8 mouse cellular contexts compared by ENCODE assay signal in genomic region chr13:91915582-91916239, GRCm38 (mm10). TPM values are rescaled to one million over a fixed set of nuclear protein-coding genes. Genes with fewer than 3 reads are reported as not detected.
DNase-seq lines count a peak whose midpoint lies in the region; ATAC-seq and TF ChIP-seq lines count a peak whose summit lies in the region.
"Had no signal": no experiment of that assay in that cellular context is flagged by ENCODE, and none has a peak within 500 bp of the region (broad histone marks: within the 10 kb centered on the region; RNA-seq: fewer than 3 reads in every experiment).

No protein-coding gene starts in this region.

- TF ChIP-seq CTCF in lung, postnatal 0 days (IDR thresholded peaks at IDR 0.05), result no peak; the same call in 1 of the 2 replicates
- TF ChIP-seq CTCF in gastrocnemius, adult 2 months (IDR thresholded peaks at IDR 0.05), result no peak

- H3K9ac ChIP-seq in lung, postnatal 0 days (replicated peaks; ENCODE audit: low read depth), result no peak overlapping the region
- H3K9ac ChIP-seq in forebrain, embryonic 12.5 days, result no peak overlapping the region
- no peak overlapping the region for H3K9ac ChIP-seq in midbrain, embryonic 16.5 days (ENCODE audit: low read depth, low read length)
- H3K9ac ChIP-seq: liver, embryonic 14.5 days had no signal

- H3K36me3 ChIP-seq in lung, postnatal 0 days (ENCODE audit: insufficient read depth, low read length), result no peaks in the 10 kb centered on the region
- H3K36me3 ChIP-seq in forebrain, embryonic 12.5 days (replicated peaks), result no peaks in the 10 kb centered on the region
- H3K36me3 ChIP-seq in midbrain, embryonic 16.5 days (ENCODE audit: control insufficient read depth, insufficient read depth, low read length), result no peaks in the 10 kb centered on the region

- intact Hi-C loops in gastrocnemius, adult 2 months (cut with DNase I), result no loop called here

- 78% methylated on average over 6 of the region's 6 CpGs for WGBS in lung, postnatal 0 days
- WGBS in forebrain, embryonic 12.5 days, result 32% methylated on average over 6 of the region's 6 CpGs
- WGBS in midbrain, embryonic 16.5 days, result 46% methylated on average over 6 of the region's 6 CpGs

- no peak overlapping the region for H3K27ac ChIP-seq in lung, postnatal 0 days (ENCODE audit: low read length)
- peak overlapping the region; percentile 36; the same call in 1 of the 2 replicates for H3K27ac ChIP-seq in forebrain, embryonic 12.5 days
- peak overlapping the region; percentile 21; the same call in 1 of the 2 replicates for H3K27ac ChIP-seq in midbrain, embryonic 16.5 days (ENCODE audit: low read length)
- no peak overlapping the region for H3K27ac ChIP-seq in gastrocnemius, adult 2 months
- H3K27ac ChIP-seq: liver, embryonic 14.5 days had no signal

- no peak overlapping the region for H3K4me2 ChIP-seq in lung, postnatal 0 days (replicated peaks; ENCODE audit: low read depth, low read length)
- H3K4me2 ChIP-seq in forebrain, embryonic 12.5 days, result peak overlapping the region; percentile 13; the same call in 1 of the 2 replicates
- 0 out of 2 replicates have a peak overlapping the region, but pooled peaks have one; percentile 9 for H3K4me2 ChIP-seq in midbrain, embryonic 16.5 days (ENCODE audit: low read length)

- TF ChIP-seq EP300 in lung, postnatal 0 days (IDR thresholded peaks at IDR 0.05), result no peak

- ATAC-seq in lung, postnatal 0 days, result peak; percentile 20; the same call in 1 of the 2 replicates
- peak; percentile 81 for ATAC-seq in forebrain, embryonic 12.5 days (ENCODE audit: low FRiP score)
- ATAC-seq in midbrain, embryonic 16.5 days, result peak; percentile 84

- no peak for DNase-seq in lung, postnatal 0 days (ENCODE audit: low spot score)
- no peak for DNase-seq in lung, postnatal 25 days (ENCODE audit: low spot score)
- DNase-seq in layer of hippocampus, adult 8-10 months (ENCODE audit: low spot score in 2 of 2), result peak; percentile 61 to 65
- no peak for DNase-seq in gastrocnemius, postnatal 4 days (ENCODE audit: low spot score in 2 of 2)
- DNase-seq in gastrocnemius, adult 2 months, result no peak

- no peaks in the 10 kb centered on the region for H3K4me1 ChIP-seq in lung, postnatal 0 days (ENCODE audit: insufficient read depth, low read depth, low read length)
- H3K4me1 ChIP-seq in forebrain, embryonic 12.5 days, result peaks cover 13% of the 10 kb centered on the region
- H3K4me1 ChIP-seq in midbrain, embryonic 16.5 days (ENCODE audit: control insufficient read depth, insufficient read depth, low read length), result peaks cover 8% of the 10 kb centered on the region

- H3K4me3 ChIP-seq in lung, postnatal 0 days (ENCODE audit: low read depth, low read length), result no peak overlapping the region
- no peak overlapping the region for H3K4me3 ChIP-seq in forebrain, embryonic 12.5 days (replicated peaks)
- no peak overlapping the region for H3K4me3 ChIP-seq in midbrain, embryonic 16.5 days (ENCODE audit: low read depth, low read length)
- H3K4me3 ChIP-seq in gastrocnemius, adult 2 months, result no peak overlapping the region

- no peaks in the 10 kb centered on the region for H3K9me3 ChIP-seq in lung, postnatal 0 days (ENCODE audit: low read length)
- H3K9me3 ChIP-seq in forebrain, embryonic 12.5 days, result no peaks in the 10 kb centered on the region
- no peaks in the 10 kb centered on the region for H3K9me3 ChIP-seq in midbrain, embryonic 16.5 days (replicated peaks; ENCODE audit: control insufficient read depth, low read length, poor library complexity, severe bottlenecking)

- no peaks in the 10 kb centered on the region for H3K27me3 ChIP-seq in lung, postnatal 0 days (replicated peaks; ENCODE audit: insufficient read depth, low read length)
- H3K27me3 ChIP-seq in forebrain, embryonic 12.5 days, result no peaks in the 10 kb centered on the region
- H3K27me3 ChIP-seq in midbrain, embryonic 16.5 days (ENCODE audit: control insufficient read depth, insufficient read depth, low read depth, low read length), result no peaks in the 10 kb centered on the region

RNA-seq across cellular contexts. Expression of gene Ckmt2, which starts 39.0 kb away (rescaled TPM):
- polyA plus RNA-seq in lung, postnatal 0 days (2015; fragmentation: Nextera tagmentation; extraction: Ambion mirVana), result 0.20 and 0.44 TPM in 2 replicates
- polyA plus RNA-seq in forebrain, embryonic 12.5 days (2016; fragmentation: Nextera tagmentation; extraction: Ambion mirVana), result not detected in 2 replicates
- total RNA-seq in layer of hippocampus, adult 8-10 months (2022), result under 1 TPM in 3 of 4 experiments, not detected in 1; 0.25 to 0.43 (median 0.41) TPM
- polyA plus RNA-seq in midbrain, embryonic 16.5 days (2015; fragmentation: Nextera tagmentation; extraction: Ambion mirVana), result not detected in 2 replicates
- 100 to 1,000 TPM; 168 to 176 TPM for total RNA-seq in gastrocnemius, postnatal 4 days (2021)
- 1,000 to 10,000 TPM; 1,040 to 2,126 TPM for total RNA-seq in gastrocnemius, adult 2 months (2021)
- polyA plus RNA-seq: liver, embryonic 14.5 days had no signal

Comparison
In these comparisons a context has a peak if more than half of its experiments do, and no peak if none do; other contexts are left out.
1. ATAC-seq: peak in every context shown above with its lines; median percentile 84 in midbrain, embryonic 16.5 days; 81 in forebrain, embryonic 12.5 days; 20 in lung, postnatal 0 days.
2. DNase-seq: peak in layer of hippocampus, adult 8-10 months (2 of 2); none in lung, postnatal 0 days (single experiment), lung, postnatal 25 days (single experiment), gastrocnemius, postnatal 4 days (0 of 2) and gastrocnemius, adult 2 months (single experiment).
3. H3K27ac ChIP-seq: peak in forebrain, embryonic 12.5 days (single experiment) and midbrain, embryonic 16.5 days (single experiment); none in lung, postnatal 0 days (single experiment) and gastrocnemius, adult 2 months (single experiment).
4. RNA of gene Ckmt2, which starts 39.0 kb away (total RNA-seq): 1,040 to 2,126 TPM in gastrocnemius, adult 2 months and 168 to 176 TPM in gastrocnemius, postnatal 4 days; 0.25 to 0.43 TPM in layer of hippocampus, adult 8-10 months; every median in the first group is over 100 times any median in the second.